Mouse (Mus musculus) G1E (cell line): ENCODE measurements around the gene Sbk3.

ENCODE experiments used
- CTCF ChIP-seq: IDR thresholded peaks from 2 replicates; pipeline ENCODE4 v1.5.1; 2012; ENCODE audit warnings: low read depth, low read length, inconsistent platforms, mixed read lengths
- GATA1 ChIP-seq: IDR thresholded peaks from 2 replicates; pipeline ENCODE4 v1.6.1; 2012; ENCODE audit warnings: borderline replicate concordance, low read length, inconsistent platforms, mixed read lengths
- POLR2AphosphoS5 ChIP-seq: IDR thresholded peaks from 2 replicates; pipeline ENCODE4 v1.6.1; 2012; ENCODE audit warnings: low read depth, low read length, inconsistent platforms; ENCODE audit not compliant: insufficient replicate concordance
- TAL1 ChIP-seq: conservative IDR thresholded peaks from 2 replicates; pipeline ENCODE4 v1.6.1; 2012; ENCODE audit warnings: low read depth, low read length, inconsistent platforms, mixed read lengths

- TF ChIP-seq CTCF (no peak), POLR2AphosphoS5 (no peak), GATA1 (no peak), TAL1 (no peak)
These were observed 46.4 kb upstream of the Sbk3 start for GRCm38 (mm10) chr7:5017352-5017751.
